Mouse (Mus musculus): ENCODE data around the gene Troap. TPM values are rescaled to one million over a fixed set of nuclear protein-coding genes. Genes with fewer than 3 reads are reported as not detected.

Troap gene
- total RNA-seq, 4 experiments from 2014 or later: 0.74 to 0.95 TPM; not detected in 2

DNA sequence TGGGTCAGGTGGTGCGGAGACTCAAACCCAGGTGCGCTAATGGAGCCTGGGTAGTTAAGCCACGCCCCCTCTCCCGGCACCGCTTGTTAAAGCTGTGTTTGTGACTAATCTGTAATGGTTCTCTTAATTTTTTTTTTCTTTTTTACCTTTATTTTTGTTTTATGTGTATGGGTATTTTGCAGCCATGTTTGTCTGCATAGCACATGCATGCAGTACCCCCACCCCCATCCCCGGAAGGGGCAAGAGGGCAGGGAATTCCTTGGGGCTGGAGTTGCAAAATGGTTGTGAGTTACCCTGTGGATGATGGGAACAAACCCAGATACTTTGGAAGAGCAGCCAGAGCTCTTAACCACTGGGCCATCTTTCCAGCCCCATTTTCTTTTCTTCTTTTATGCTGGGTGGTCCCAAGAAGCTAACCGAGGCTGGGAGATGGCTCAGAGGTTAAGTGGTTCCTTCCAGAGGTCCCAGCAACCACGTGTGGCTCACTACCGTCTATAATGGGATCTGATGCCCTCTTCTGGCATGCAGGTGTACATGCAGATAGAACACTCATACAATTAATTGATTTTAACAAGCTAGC lies 39.1 kb downstream of the Troap start:
- no peak for DNase-seq (ENCODE audit: low spot score in 2 of 2)

DNA sequence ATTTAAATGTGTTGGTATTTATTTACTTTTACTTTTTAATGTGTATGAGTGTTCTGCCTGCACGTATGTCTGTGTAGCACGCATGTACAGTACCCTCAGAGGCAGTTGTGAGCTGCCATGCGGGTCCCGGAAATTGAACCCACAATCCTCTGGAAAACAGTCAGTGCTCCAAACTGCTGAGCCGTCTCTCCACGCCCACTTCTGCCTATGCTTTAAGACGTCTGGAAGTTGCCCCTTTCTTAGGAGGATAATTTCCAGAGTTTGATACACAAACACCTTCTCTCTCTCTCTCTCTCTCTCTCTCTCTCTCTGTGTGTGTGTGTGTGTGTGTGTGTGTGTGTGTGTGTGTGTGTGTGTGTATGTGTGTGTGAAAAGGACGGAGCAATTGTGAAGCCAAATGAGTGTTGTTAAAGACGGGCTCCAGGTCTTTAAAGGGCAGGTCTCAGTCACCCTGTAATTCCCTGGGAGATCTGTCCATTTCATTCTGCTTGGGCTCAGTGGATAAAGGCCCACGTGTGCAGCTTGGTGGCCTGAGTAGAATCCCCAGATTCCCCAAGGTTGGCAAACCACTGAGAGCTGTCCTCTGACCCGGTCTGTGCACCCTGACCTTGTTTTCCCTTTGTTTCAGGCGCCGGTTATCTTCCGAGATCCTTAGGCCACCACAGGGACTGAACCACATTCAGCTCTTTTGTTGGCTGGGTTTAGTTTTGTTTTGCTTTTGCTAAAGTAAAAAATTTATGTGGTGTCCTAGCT lies 40.1 kb downstream of the Troap start:
- DNase-seq (ENCODE audit: low spot score in 2 of 2): no peak

DNA sequence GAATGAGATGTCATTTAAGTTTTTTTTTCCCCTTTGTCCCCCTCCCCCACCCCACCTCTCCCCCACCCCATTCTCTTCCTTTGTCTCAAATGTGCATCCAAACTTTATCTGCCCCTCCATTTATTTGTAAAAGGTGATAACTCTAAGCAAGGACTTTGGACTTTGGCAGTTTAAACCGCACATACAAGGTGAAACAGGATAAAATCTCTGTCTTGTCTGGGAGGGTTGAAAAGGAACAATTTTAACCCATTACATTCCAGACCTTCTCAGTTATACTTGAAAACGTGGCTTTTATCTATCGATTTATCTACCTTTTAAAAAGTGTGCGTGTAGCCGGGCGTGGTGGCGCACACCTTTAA lies 40.7 kb downstream of the Troap start:
- no peak for DNase-seq (ENCODE audit: low spot score in 2 of 2)

DNA sequence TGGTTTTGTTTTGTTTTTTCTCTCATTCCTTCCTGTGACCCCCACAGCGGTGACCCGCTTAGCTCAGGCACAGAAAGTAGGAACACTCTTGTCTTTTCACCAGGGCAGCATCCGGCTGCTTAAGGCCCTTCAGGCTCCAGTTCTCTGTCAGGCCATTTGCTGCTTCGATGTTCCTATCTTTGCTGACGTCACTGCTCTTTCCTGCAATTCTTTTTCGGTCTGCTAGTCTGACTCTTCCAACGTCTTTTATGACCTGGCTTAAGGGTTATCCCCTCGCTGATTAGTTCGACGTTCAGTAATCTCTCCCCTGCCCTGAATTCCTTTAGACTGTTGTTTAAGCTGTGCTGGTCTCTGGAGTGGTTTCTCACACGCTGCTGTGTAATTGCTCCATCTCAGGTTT lies 42.2 kb downstream of the Troap start:
- DNase-seq (ENCODE audit: low spot score in 2 of 2): no peak

DNA sequence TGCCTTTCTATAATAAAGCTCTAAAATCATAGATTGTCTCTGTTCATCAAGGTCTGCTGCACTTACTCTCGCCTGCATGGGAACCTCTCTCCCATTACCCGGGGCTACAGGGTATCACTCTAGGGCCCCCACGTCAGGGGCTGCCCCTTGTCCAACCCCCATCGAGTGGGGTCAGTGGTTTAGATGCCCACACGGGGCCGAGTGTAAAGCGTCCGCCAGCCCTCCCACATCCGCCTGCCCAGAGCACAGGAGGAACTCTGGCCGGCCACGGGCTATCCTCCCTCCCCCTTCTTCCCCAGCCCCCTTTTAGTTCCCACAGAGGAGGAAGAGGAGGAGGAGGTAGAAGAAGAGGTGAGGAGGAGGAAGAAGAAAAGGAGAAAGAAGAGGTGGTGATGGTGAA lies 46.4 kb downstream of the Troap start:
- DNase-seq (ENCODE audit: low spot score in 2 of 2): no peak

DNA sequence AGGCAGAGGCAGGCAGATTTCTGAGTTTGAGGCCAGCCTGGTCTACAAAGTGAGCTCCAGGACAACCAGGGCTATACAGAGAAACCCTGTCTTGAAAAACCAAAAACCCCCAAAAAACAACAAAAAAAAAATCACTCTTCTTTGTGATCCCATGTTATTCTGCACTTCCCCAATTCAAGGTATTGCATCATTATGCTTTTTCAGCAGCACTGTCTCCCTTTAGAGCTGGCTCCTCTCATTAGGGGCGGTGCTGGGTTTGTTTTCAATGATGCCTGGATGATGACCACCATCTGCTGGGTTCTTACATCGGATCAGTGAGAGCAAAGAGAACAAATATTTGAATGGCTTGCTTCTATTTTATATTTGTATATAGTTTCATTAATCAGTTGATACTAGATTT lies 48.3 kb downstream of the Troap start:
- DNase-seq (ENCODE audit: low spot score in 2 of 2): no peak

DNA sequence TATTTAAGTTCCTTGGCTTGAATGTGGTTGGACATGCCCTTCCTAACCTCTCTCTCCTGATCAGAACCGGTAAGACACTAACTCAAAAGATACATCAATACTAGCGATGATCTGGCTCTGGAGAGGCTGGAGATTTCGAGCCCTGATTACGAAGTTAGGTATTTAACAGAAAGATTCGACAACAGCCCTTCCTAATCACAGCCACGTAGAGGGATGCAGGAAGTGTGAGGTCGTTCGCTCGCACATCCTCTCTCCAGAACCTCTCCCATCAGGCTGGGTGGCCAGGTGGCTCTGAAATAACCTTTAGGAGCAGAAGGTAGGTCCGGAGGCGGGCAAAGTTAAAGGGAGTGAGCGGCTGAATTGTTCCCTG lies 51.3 kb downstream of the Troap start, which contains the start of gene Spats2:
Spats2 (plus strand) TSS at position 206 of the 370 bp plus-strand sequence.
- no peak for DNase-seq (ENCODE audit: low spot score in 2 of 2)

DNA sequence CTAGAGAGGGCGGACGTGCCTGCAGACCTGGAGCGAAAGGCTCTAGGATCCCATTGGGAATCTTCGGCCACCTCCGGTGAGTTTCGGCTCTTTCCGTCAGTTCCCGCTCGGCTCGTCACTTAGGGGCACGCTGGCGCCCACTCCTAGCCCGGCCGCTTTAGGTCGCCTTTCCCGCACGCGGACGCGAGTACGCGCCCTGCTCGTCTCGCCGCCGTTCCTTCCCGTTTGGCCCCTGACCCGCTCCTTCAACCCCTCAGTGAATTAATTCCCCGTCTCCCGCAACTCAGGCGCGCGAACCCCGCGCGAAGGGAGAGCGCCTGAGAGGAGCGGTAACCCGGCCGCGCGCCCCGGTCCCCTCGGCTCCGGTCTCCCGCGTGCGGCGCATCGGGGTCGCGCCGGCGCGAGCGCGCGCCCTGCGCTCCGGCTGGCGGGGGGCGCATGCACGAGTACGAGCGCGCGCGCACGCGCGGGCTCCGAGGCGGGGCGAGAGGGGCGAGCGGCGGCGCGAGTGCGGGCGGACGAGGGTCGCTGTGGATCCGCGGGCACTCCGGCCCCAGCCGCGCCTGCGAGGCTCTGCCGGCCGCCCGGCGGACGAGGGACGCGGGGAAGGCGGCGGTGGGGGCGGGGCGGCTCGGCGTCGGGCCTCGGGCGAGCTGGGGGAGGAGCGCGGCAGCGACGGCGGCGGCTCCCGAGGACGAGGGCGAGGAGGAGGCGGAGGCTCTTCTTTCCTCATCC lies 51.9 kb downstream of the Troap start:
- peak; percentile 73 to 91 for DNase-seq (ENCODE audit: low spot score in 2 of 2)

DNA sequence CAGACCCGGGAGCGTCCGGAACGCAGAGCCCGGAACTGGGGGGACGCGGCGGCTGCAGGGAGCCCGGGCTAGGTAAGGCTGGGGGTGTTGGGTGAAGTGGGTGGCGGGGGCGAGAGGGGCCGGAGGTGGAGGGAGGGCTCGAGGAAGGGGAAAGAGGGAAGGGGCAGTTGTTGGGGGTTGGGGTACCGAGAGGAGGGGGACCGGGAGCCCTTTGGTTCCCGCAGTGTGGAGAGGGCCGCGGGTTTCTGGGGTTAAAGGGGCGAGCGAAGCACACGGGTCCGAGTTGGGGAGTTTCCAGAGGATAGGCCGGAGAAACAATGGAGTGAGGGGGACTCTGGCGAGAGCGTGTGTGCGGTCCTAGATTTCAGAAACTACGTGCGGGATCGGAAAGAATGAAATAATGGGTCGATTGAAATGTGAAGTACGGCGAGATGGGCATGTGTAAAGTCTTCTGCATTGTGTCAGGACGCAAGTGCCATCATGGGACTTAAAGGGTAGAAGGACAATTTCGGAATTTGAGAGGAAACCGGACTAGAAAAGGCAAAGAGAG lies 52.5 kb downstream of the Troap start:
- DNase-seq (ENCODE audit: low spot score in 2 of 2): no peak

DNA sequence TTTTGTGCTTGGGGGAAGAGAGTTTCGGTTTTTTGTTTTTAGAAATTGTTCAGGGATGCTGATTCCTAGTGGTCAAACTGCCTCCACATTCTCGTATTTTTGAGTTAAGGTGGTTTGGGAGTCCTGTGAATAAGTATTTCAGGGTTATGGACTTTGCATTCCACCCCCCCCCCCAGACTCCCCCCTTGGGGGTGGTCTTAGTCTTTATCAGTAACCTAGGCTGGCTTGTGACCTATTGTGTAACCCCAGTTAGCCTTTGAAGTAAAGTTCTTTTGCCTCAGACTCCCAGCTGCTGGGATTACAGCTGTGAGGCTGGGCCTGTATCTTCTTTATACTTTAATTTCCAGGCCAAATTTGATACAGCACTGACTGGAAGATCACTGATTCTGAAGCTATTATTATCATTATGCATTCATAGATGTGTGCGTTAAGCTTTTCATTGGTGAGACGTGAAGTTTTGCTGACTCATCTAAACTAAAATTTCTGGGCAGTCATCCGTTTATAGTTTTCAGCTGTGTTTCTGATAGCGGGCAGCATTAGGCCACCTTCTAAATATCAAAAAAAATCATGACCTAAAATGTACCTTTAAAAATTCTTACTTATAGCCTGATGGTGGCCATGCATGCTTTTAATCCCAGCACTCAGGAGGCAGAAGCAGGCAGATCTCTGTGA lies 53.6 kb downstream of the Troap start:
- no peak for DNase-seq (ENCODE audit: low spot score in 2 of 2)

DNA sequence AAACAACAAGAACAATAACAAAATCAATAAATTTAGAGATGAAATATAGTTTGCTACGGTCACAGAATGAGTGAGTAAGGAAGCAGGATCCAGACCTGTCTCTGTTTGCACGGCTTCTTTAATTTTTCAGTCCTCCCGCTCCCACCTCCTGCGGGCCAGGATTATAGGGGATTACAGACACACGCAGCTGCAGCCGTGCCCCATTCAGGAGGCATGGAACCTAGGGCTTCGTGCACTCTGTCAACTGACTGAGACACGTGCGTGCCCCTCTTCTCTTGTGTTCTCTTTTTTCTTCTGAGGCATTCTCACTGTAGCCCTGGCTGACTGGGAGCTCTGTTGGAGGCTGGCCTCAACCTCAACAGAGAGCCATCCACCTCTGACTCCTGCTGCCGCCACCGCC lies 55.1 kb downstream of the Troap start:
- no peak for DNase-seq (ENCODE audit: low spot score in 2 of 2)

DNA sequence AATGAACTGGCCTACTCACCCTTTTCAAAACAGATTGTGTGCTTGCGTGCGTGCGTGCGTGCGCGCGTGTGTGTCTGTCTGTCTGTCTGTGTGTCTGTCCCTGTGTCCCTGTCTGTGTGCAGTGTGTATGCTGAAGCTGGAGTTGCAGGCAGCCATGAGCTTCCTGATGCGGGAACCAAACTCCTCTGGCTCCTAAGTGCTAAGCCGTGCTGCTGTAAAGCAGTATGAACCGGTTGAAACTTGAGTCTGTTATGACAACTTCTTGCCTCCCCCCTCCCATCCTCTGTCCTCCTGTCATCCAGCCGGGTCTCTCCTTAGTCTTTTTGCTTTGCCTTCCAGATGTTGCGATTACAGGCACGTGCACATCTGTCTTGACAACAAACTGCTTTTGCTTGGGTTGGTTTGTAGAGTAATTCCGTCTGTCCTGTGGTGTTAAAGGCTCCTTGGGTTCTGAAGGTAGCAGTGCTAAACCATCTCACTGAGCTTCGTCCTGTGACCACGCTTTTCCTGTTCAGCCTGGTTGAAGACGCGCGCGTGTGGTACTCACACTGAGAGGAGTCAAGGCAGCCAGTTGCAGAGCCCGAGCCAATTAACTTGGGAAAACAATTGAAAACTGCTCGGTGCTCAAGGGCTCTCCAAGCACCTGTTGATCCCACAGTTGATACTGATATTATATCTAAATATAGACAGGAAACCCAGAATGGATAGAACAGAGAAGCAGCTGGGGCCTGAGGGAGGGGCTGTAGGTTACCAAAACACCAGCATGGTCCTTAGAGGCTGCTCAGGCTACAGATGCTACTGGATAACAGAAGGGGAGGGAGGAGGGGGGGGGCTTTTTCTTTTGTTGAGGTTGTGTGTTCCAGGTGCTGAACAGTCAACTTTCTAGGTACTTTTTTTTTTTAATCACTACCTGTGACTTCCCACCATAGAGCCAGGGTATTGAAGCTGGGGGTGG lies 55.9 kb downstream of the Troap start:
- no peak for DNase-seq (ENCODE audit: low spot score in 2 of 2)

Small RNA genes lying within 50 kb of the gene (microRNA-seq; reads per million reads assigned to microRNA genes)
- gene Mir6960: 0 reads per million in 2 experiments

Other genes with a start within 250 kb of the Troap start
- gene Prkag1, start 243.1 kb upstream of the Troap start, total RNA-seq (2022): 10 to 100 TPM; 47.4 to 60.9 (median 53.2) TPM
- gene Kmt2d, start 203.4 kb upstream of the Troap start, total RNA-seq (2022): 10 to 100 TPM; 65.4 to 88.7 (median 76.5) TPM
- 10 to 100 TPM in 2 of 4 experiments, 1 to 10 TPM in 2; 8.4 to 10.9 (median 10.2) TPM for gene Rhebl1, start 180.0 kb upstream of the Troap start, total RNA-seq (2022)
- gene Dhh, start 176.0 kb upstream of the Troap start, total RNA-seq (2022): under 1 TPM in 3 of 4 experiments, not detected in 1; 0.12 to 0.39 (median 0.13) TPM
- 10 to 100 TPM; 13.7 to 17.9 (median 14.7) TPM for gene Lmbr1l, start 156.3 kb upstream of the Troap start, total RNA-seq (2022)
- 100 to 1,000 TPM; 560 to 600 (median 569) TPM for gene Tuba1b, start 140.0 kb upstream of the Troap start, total RNA-seq (2022)
- gene Gm49450, start 121.0 kb upstream of the Troap start, total RNA-seq (2022): not detected
- gene Tuba1a, start 120.9 kb upstream of the Troap start, total RNA-seq (2022): 100 to 1,000 TPM; 904 to 960 (median 945) TPM
- 10 to 100 TPM; 41.1 to 59.7 (median 56.5) TPM for gene Tuba1c, start 44.7 kb upstream of the Troap start, total RNA-seq (2022)
- 1 to 10 TPM in 3 of 4 experiments, under 1 TPM in 1; 0.73 to 1.5 (median 1.2) TPM for gene Prph, start 19.4 kb upstream of the Troap start, total RNA-seq (2022)
- not detected for gene C1ql4, start 13.2 kb downstream of the Troap start, total RNA-seq (2022)
- gene Dnajc22, start 18.6 kb downstream of the Troap start, total RNA-seq (2022): under 1 TPM in 3 of 4 experiments, not detected in 1; 0.30 to 0.56 (median 0.34) TPM
- 10 to 100 TPM; 29.7 to 34.1 (median 33.2) TPM for gene Spats2, start 51.3 kb downstream of the Troap start, total RNA-seq (2022)
- gene Kcnh3, start 150.3 kb downstream of the Troap start, total RNA-seq (2022): 100 to 1,000 TPM; 141 to 172 (median 154) TPM
- 10 to 100 TPM; 86.7 to 96.0 (median 87.8) TPM for gene Mcrs1, start 177.4 kb downstream of the Troap start, total RNA-seq (2022)
- gene Prpf40b, start 220.5 kb downstream of the Troap start, total RNA-seq (2022): 10 to 100 TPM; 87.9 to 95.7 (median 93.4) TPM
- gene Fam186b, start 221.3 kb downstream of the Troap start, total RNA-seq (2022): 1 to 10 TPM in 3 of 4 experiments, under 1 TPM in 1; 0.58 to 2.1 (median 1.1) TPM

Measured in left cerebral cortex, adult 8-10 months (tissue).